Mouse (Mus musculus): ENCODE results near the gene Fra10ac1. TPM values are rescaled to one million over a fixed set of nuclear protein-coding genes. Genes with fewer than 3 reads are reported as not detected.
A peak's percentile ranks its signal among the peaks of the same experiment; 100 is the strongest.

Gene Fra10ac1
- polyA plus RNA-seq, 2 experiments: 8.7 to 12.1 TPM

- TF ChIP-seq CTCF (IDR thresholded peaks at IDR 0.05; ENCODE audit: low read depth) (no peak), EP300 (IDR thresholded peaks at IDR 0.05; ENCODE audit: low read depth) (no peak)
- WGBS (ENCODE audit: insufficient replicate concordance): 85% methylated on average over 3 of the region's 3 CpGs
- no peak for DNase-seq (ENCODE audit: low read depth in 3 of 3, low spot score in 3 of 3)
- no peak overlapping the region for H3K9ac ChIP-seq (replicated peaks)
- no peak overlapping the region for H3K4me3 ChIP-seq (ENCODE audit: insufficient read depth in 1 of 2, low read depth in 2 of 2, low read length in 2 of 2)
- no peak overlapping the region for H3K4me2 ChIP-seq (ENCODE audit: low read depth)
- H3K27me3 ChIP-seq (ENCODE audit: control insufficient read depth, insufficient read depth, low read length): no peaks in the 10 kb centered on the region
- no peaks in the 10 kb centered on the region for H3K4me1 ChIP-seq (replicated peaks; ENCODE audit: control insufficient read depth in 2 of 2, insufficient read depth in 2 of 2, low read length in 1 of 2)
- H3K9me3 ChIP-seq (ENCODE audit: control insufficient read depth, low read length): no peaks in the 10 kb centered on the region
- peaks cover 2% of the 10 kb centered on the region; the same call in 1 of the 2 replicates for H3K36me3 ChIP-seq (replicated peaks; ENCODE audit: control insufficient read depth, insufficient read depth, low read depth)
- ATAC-seq (ENCODE audit: insufficient read depth): no peak
- no peak overlapping the region for H3K27ac ChIP-seq
Measured at GRCm38 (mm10) chr19:38217696-38218095, 6.3 kb downstream of the Fra10ac1 start.

GRCm38 (mm10) chr19:38206669-38207068 lies 17.3 kb downstream of the Fra10ac1 start:
- Histone ChIP-seq H3K4me2 (ENCODE audit: low read depth) (no peak overlapping the region), H3K4me1 (replicated peaks; ENCODE audit: control insufficient read depth in 2 of 2, insufficient read depth in 2 of 2, low read length in 1 of 2) (no peaks in the 10 kb centered on the region), H3K27me3 (ENCODE audit: control insufficient read depth, insufficient read depth, low read length) (no peaks in the 10 kb centered on the region), H3K9me3 (ENCODE audit: control insufficient read depth, low read length) (no peaks in the 10 kb centered on the region), H3K27ac (no peak overlapping the region), H3K36me3 (replicated peaks; ENCODE audit: control insufficient read depth, insufficient read depth, low read depth) (no peaks in the 10 kb centered on the region), H3K4me3 (ENCODE audit: insufficient read depth in 1 of 2, low read depth in 2 of 2, low read length in 2 of 2) (no peak overlapping the region), H3K9ac (replicated peaks) (no peak overlapping the region)
- DNase-seq (ENCODE audit: low read depth in 3 of 3, low spot score in 3 of 3): no peak
- TF ChIP-seq EP300 (IDR thresholded peaks at IDR 0.05; ENCODE audit: low read depth) (no peak), CTCF (IDR thresholded peaks at IDR 0.05; ENCODE audit: low read depth) (peak; percentile 59)
- no peak for ATAC-seq (ENCODE audit: insufficient read depth)
- WGBS (ENCODE audit: insufficient replicate concordance): 50% methylated on average over 9 of the region's 9 CpGs

- Histone ChIP-seq H3K9ac (replicated peaks) (no peak overlapping the region), H3K4me2 (ENCODE audit: low read depth) (no peak overlapping the region), H3K4me3 (ENCODE audit: insufficient read depth in 1 of 2, low read depth in 2 of 2, low read length in 2 of 2) (no peak overlapping the region), H3K27me3 (ENCODE audit: control insufficient read depth, insufficient read depth, low read length) (no peaks in the 10 kb centered on the region), H3K9me3 (ENCODE audit: control insufficient read depth, low read length) (no peaks in the 10 kb centered on the region), H3K4me1 (replicated peaks; ENCODE audit: control insufficient read depth in 2 of 2, insufficient read depth in 2 of 2, low read length in 1 of 2) (no peaks in the 10 kb centered on the region), H3K27ac (no peak overlapping the region), H3K36me3 (replicated peaks; ENCODE audit: control insufficient read depth, insufficient read depth, low read depth) (no peaks in the 10 kb centered on the region; the same call in 1 of the 2 replicates)
- TF ChIP-seq EP300 (IDR thresholded peaks at IDR 0.05; ENCODE audit: low read depth) (no peak), CTCF (IDR thresholded peaks at IDR 0.05; ENCODE audit: low read depth) (peak; percentile 6; the same call in 1 of the 2 replicates)
- no peak for DNase-seq (ENCODE audit: low read depth in 3 of 3, low spot score in 3 of 3)
- ATAC-seq (ENCODE audit: insufficient read depth): no peak
- 80% methylated on average over 5 of the region's 5 CpGs for WGBS (ENCODE audit: insufficient replicate concordance)
Measured at GRCm38 (mm10) chr19:38198731-38199130, 25.2 kb downstream of the Fra10ac1 start.

- 83% methylated on average over 4 of the region's 4 CpGs for WGBS (ENCODE audit: insufficient replicate concordance)
- H3K36me3 ChIP-seq (replicated peaks; ENCODE audit: control insufficient read depth, insufficient read depth, low read depth): no peaks in the 10 kb centered on the region; the same call in 1 of the 2 replicates
- no peaks in the 10 kb centered on the region for H3K27me3 ChIP-seq (ENCODE audit: control insufficient read depth, insufficient read depth, low read length)
- H3K9me3 ChIP-seq (ENCODE audit: control insufficient read depth, low read length): no peaks in the 10 kb centered on the region
- DNase-seq (ENCODE audit: low read depth in 3 of 3, low spot score in 3 of 3) (no peak), ATAC-seq (ENCODE audit: insufficient read depth) (no peak)
- H3K9ac ChIP-seq (replicated peaks): no peak overlapping the region
- H3K4me1 ChIP-seq (replicated peaks; ENCODE audit: control insufficient read depth in 2 of 2, insufficient read depth in 2 of 2, low read length in 1 of 2): peaks cover 0 to 3% of the 10 kb centered on the region in 2 experiments; a peak in 1 of 4 replicates
- no peak overlapping the region for H3K27ac ChIP-seq
- no peak for TF ChIP-seq EP300 (IDR thresholded peaks at IDR 0.05; ENCODE audit: low read depth)
- no peak for TF ChIP-seq CTCF (IDR thresholded peaks at IDR 0.05; ENCODE audit: low read depth)
- H3K4me2 ChIP-seq (ENCODE audit: low read depth): no peak overlapping the region
- no peak overlapping the region for H3K4me3 ChIP-seq (ENCODE audit: insufficient read depth in 1 of 2, low read depth in 2 of 2, low read length in 2 of 2)
Measured at GRCm38 (mm10) chr19:38195245-38195644, 28.7 kb downstream of the Fra10ac1 start.

GRCm38 (mm10) chr19:38191446-38191845 lies 32.5 kb downstream of the Fra10ac1 start:
- ATAC-seq (ENCODE audit: insufficient read depth) (peak; percentile 51; the same call in 1 of the 2 replicates), DNase-seq (ENCODE audit: low read depth in 3 of 3, low spot score in 3 of 3) (peak; percentile 13 to 30 (median 28))
- Histone ChIP-seq H3K9me3 (ENCODE audit: control insufficient read depth, low read length) (no peaks in the 10 kb centered on the region), H3K4me2 (ENCODE audit: low read depth) (no peak overlapping the region), H3K27ac (no peak overlapping the region), H3K9ac (replicated peaks) (no peak overlapping the region), H3K27me3 (ENCODE audit: control insufficient read depth, insufficient read depth, low read length) (no peaks in the 10 kb centered on the region), H3K36me3 (replicated peaks; ENCODE audit: control insufficient read depth, insufficient read depth, low read depth) (no peaks in the 10 kb centered on the region; the same call in none of the 2 replicates), H3K4me1 (replicated peaks; ENCODE audit: control insufficient read depth in 2 of 2, insufficient read depth in 2 of 2, low read length in 1 of 2) (peaks cover 0 to 6% of the 10 kb centered on the region in 2 experiments; a peak in 2 of 4 replicates), H3K4me3 (ENCODE audit: insufficient read depth in 1 of 2, low read depth in 2 of 2, low read length in 2 of 2) (no peak overlapping the region)
- WGBS (ENCODE audit: insufficient replicate concordance): 59% methylated on average over 5 of the region's 5 CpGs
- TF ChIP-seq CTCF (IDR thresholded peaks at IDR 0.05; ENCODE audit: low read depth) (no peak), EP300 (IDR thresholded peaks at IDR 0.05; ENCODE audit: low read depth) (0 out of 2 replicates have a peak, but pooled peaks have one; percentile 10)
